Mouse (Mus musculus) midbrain, embryonic 15.5 days (tissue): ENCODE results near the gene Aip. TPM values are rescaled to one million over a fixed set of nuclear protein-coding genes. Genes with fewer than 3 reads are reported as not detected.

Source experiments
- ATAC-seq: fragments of 200-750 bp; cut with Nextera tagmentation; replicated peaks from 2 replicates; pipeline ENCODE4 v1.8.0; 2017; ENCODE audit warnings: moderate TSS enrichment
- H3K27ac ChIP-seq: fragments of 300-500 bp; sonication (generic); 2 replicates; pipeline ENCODE4 v1.5.1; 2015; ENCODE audit warnings: mild to moderate bottlenecking, inconsistent platforms
- H3K27me3 ChIP-seq: fragments of 300-500 bp; sonication (generic); replicated peaks from 2 replicates; pipeline ENCODE4 v1.6.1; 2015; ENCODE audit warnings: inconsistent platforms
- H3K36me3 ChIP-seq: fragments of 300-500 bp; sonication (generic); replicated peaks from 2 replicates; pipeline ENCODE4 v1.6.1; 2015; ENCODE audit warnings: inconsistent platforms
- H3K4me1 ChIP-seq: fragments of 300-500 bp; sonication (generic); 2 replicates; pipeline ENCODE4 v1.6.1; 2015; ENCODE audit warnings: inconsistent platforms
- H3K4me2 ChIP-seq: fragments of 300-500 bp; sonication (generic); 2 replicates; pipeline ENCODE4 v1.6.1; 2015; ENCODE audit warnings: inconsistent platforms, mild to moderate bottlenecking, moderate library complexity
- H3K4me3 ChIP-seq: fragments of 300-500 bp; sonication (generic); 2 replicates; pipeline ENCODE4 v1.5.1; 2015; ENCODE audit warnings: mild to moderate bottlenecking, inconsistent platforms
- H3K9ac ChIP-seq: fragments of 300-500 bp; sonication (generic); 2 replicates; pipeline ENCODE4 v1.6.1; 2015; ENCODE audit warnings: mild to moderate bottlenecking, inconsistent platforms
- H3K9me3 ChIP-seq: fragments of 300-500 bp; sonication (generic); 2 replicates; pipeline ENCODE4 v1.6.1; 2016; ENCODE audit warnings: inconsistent platforms
- WGBS: fragments of 180-500 bp; shearing (Covaris S2); methylation state at CpG from one replicate; pipeline ENCODE4 v1.1.7; 2015; ENCODE audit warnings: mixed read lengths; 5-methylcytosine and 5-hydroxymethylcytosine counted together
- polyA plus RNA-seq: library from polyadenylated mRNA; unstranded; fragments of >200 nt; fragmentation: Nextera tagmentation; extraction: Ambion mirVana; gene quantifications from 2 replicates; pipeline ENCODE4 v1.2.1, GENCODE M21; 2015

Gene Aip
- polyA plus RNA-seq, 1 experiment from 2014 or later = 101 TPM

- no peaks in the 10 kb centered on the region for H3K9me3 ChIP-seq
- no peak overlapping the region for H3K9ac ChIP-seq
- no peak overlapping the region for H3K27ac ChIP-seq
- peak overlapping the region; percentile 63 for H3K4me2 ChIP-seq
- H3K4me3 ChIP-seq = peak overlapping the region; percentile 63
- ATAC-seq = no peak
- WGBS = 83% methylated on average over 2 of the region's 2 CpGs
- H3K27me3 ChIP-seq = no peaks in the 10 kb centered on the region
- H3K4me1 ChIP-seq = peaks cover 47% of the 10 kb centered on the region
- H3K36me3 ChIP-seq = peaks cover 10% of the 10 kb centered on the region; the same call in 1 of the 2 replicates
These were observed 23.6 kb downstream of the Aip start for GRCm38 (mm10) chr19:4102049-4102448.

- peaks cover 48% of the 10 kb centered on the region for H3K4me1 ChIP-seq
- H3K27ac ChIP-seq = peak overlapping the region; percentile 80
- peaks cover 10% of the 10 kb centered on the region; the same call in 1 of the 2 replicates for H3K36me3 ChIP-seq
- peak overlapping the region; percentile 63 for H3K4me2 ChIP-seq
- H3K4me3 ChIP-seq = peak overlapping the region; percentile 63
- peak overlapping the region; percentile 69 for H3K9ac ChIP-seq
- no peaks in the 10 kb centered on the region for H3K27me3 ChIP-seq
- 44% methylated on average over 6 of the region's 6 CpGs for WGBS
- no peak for ATAC-seq
- no peaks in the 10 kb centered on the region for H3K9me3 ChIP-seq
These were observed 24.2 kb downstream of the Aip start for GRCm38 (mm10) chr19:4101466-4101865.

GRCm38 (mm10) chr19:4100718-4101261 is 24.9 kb downstream of the Aip start:
- no peaks in the 10 kb centered on the region for H3K27me3 ChIP-seq
- peak overlapping the region; percentile 80 for H3K27ac ChIP-seq
- peak overlapping the region; percentile 63 for H3K4me2 ChIP-seq
- peaks cover 55% of the 10 kb centered on the region for H3K4me1 ChIP-seq
- under 1% methylated on average over 51 of the region's 52 CpGs for WGBS
- peak; percentile 8 for ATAC-seq
- H3K9me3 ChIP-seq = no peaks in the 10 kb centered on the region
- peak overlapping the region; percentile 63 for H3K4me3 ChIP-seq
- peaks cover 10% of the 10 kb centered on the region; the same call in 1 of the 2 replicates for H3K36me3 ChIP-seq
- peak overlapping the region; percentile 69 for H3K9ac ChIP-seq

GRCm38 (mm10) chr19:4099837-4100717 is 25.6 kb downstream of the Aip start, which contains the start of gene Pitpnm1:
Gene Pitpnm1, plus strand, starts transcription at chr19:4099998.
- Histone ChIP-seq H3K9me3 (no peaks in the 10 kb centered on the region), H3K36me3 (peaks cover 3% of the 10 kb centered on the region; the same call in 1 of the 2 replicates), H3K27me3 (no peaks in the 10 kb centered on the region), H3K9ac (peak within 1 kb of the TSS; percentile 69), H3K4me3 (peak within 1 kb of the TSS; percentile 63), H3K27ac (peak within 1 kb of the TSS; percentile 80), H3K4me2 (peak within 1 kb of the TSS; percentile 63), H3K4me1 (peaks cover 56% of the 10 kb centered on the region)
- ATAC-seq = no peak
- WGBS = 1% methylated on average over 53 of the region's 53 CpGs

DNA sequence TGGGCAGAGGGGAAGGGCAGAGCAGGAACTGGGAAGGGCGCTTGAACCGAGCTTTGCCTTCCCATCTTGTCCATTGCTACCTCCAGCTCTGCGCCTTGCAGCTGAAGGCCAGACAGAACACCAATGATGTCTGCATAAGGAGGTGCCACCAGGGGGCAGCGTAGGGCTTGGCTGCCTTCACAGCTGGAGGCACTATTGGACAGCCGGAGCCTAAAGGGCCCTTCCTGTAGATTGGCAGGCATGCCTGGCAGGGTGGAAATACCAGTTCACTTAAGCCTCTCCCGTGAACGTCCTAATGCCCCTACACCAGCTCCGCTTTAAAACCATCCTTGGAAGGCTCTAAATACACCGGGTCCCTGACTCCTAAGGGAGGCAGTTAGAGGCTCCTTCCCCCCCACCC is 26.6 kb downstream of the Aip start:
- no peaks in the 10 kb centered on the region for H3K9me3 ChIP-seq
- H3K36me3 ChIP-seq = no peaks in the 10 kb centered on the region; the same call in 1 of the 2 replicates
- no peak for ATAC-seq
- 15% methylated on average over 9 of the region's 9 CpGs for WGBS
- H3K4me2 ChIP-seq = peak overlapping the region; percentile 63
- peaks cover 56% of the 10 kb centered on the region for H3K4me1 ChIP-seq
- no peak overlapping the region for H3K27ac ChIP-seq
- no peaks in the 10 kb centered on the region for H3K27me3 ChIP-seq
- no peak overlapping the region for H3K9ac ChIP-seq
- no peak overlapping the region for H3K4me3 ChIP-seq

DNA sequence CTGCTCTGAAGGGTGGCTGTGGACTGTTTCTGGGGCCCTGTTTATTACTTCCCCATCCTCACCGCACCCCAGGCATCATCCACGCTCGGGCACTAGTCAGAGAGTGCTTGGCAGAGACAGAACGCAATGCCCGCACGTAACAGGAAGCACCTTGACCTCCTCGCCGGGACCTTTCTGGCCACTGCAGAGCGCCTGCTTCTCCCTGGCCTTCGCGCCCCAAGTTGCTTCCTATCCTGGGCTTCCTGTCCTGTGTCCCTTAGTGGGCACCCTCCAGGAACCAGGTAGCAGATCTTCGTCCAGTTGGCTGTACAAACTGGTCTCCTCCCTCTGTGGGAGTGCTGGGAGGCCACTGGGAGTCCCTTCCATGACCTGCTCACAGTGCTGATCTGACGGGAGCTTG is 27.2 kb downstream of the Aip start:
- Histone ChIP-seq H3K9ac (no peak overlapping the region), H3K9me3 (no peaks in the 10 kb centered on the region), H3K36me3 (no peaks in the 10 kb centered on the region; the same call in 1 of the 2 replicates), H3K4me1 (peaks cover 56% of the 10 kb centered on the region), H3K4me2 (0 out of 2 replicates have a peak overlapping the region, but pooled peaks have one; percentile 63), H3K27me3 (no peaks in the 10 kb centered on the region), H3K4me3 (no peak overlapping the region), H3K27ac (no peak overlapping the region)
- ATAC-seq = no peak
- WGBS = 90% methylated on average over 13 of the region's 13 CpGs

DNA sequence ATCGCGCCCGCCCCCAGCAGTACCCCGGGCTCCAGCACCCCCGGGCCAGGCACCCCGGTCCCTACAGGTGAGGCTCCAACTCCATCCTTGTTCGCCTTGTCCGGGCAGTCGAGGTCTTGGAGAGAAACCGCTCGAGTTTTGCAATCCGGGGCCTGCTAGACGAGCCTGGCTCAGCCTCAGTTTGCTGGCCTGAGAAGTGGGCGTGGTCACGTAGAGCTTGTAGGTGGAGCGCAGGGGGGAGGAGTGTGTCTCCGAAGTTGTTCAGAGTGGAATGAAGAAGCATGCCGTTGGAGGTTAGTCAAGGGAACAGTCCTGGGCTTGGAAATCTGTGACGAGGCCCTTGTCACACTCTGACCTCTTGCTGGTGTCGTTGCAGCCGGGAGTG is 28.2 kb downstream of the Aip start:
- peak overlapping the region; percentile 65 for H3K4me3 ChIP-seq
- no peaks in the 10 kb centered on the region for H3K36me3 ChIP-seq
- H3K27ac ChIP-seq = peak overlapping the region; percentile 70
- peaks cover 54% of the 10 kb centered on the region for H3K4me1 ChIP-seq
- 2% methylated on average over 21 of the region's 21 CpGs for WGBS
- peak overlapping the region; percentile 69 for H3K4me2 ChIP-seq
- peak overlapping the region; percentile 35 for H3K9ac ChIP-seq
- no peak; the same call in 1 of the 2 replicates for ATAC-seq
- no peaks in the 10 kb centered on the region; the same call in 1 of the 2 replicates for H3K27me3 ChIP-seq
- no peaks in the 10 kb centered on the region for H3K9me3 ChIP-seq

DNA sequence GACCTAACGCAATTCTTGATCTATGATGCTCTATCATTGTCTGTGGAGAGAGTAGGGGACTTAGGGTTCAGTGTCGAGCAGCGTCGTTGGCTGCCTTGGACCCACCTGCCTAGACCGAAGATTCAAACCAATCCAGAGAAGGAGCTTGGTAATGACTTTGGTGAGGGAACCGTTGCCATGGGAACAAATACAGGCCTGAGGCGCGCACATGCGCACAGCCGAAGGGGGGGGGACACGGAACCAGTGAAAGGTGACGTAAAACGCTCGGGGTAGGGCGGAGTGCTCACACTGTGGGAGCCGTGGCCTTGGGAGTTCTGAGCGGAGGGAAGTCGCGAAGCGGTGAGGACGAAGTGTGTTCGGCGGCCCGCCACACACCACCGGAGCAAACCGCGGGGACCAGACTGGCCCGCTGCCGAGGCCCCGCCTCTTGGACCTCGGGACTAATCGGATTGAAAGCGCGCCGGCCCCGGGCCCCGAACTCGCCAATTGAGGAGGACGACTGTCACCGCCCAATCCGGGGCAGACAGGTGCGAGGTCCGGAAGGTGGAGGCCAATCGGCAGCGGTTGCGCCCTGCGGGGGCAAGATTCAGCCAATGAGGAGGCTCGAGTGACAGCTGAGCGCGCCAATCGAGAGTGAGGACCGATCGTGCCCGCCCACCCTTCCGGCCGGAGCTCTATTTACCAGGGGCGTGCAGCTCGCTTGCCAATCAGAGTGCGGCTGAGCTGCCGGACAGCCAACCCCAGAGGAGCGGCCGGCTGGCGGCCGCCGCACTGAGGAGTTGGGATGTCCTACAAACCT is 28.8 kb downstream of the Aip start, which contains the start of gene Cdk2ap2:
Cdk2ap2 (plus strand) TSS at position 541 of the 799 bp plus-strand sequence.
- H3K4me3 ChIP-seq = peak within 1 kb of the TSS; percentile 65
- WGBS = under 1% methylated on average over 65 of the region's 65 CpGs
- peak within 1 kb of the TSS; percentile 69 for H3K4me2 ChIP-seq
- H3K4me1 ChIP-seq = peaks cover 48% of the 10 kb centered on the region
- H3K9me3 ChIP-seq = no peaks in the 10 kb centered on the region
- peak within 1 kb of the TSS; percentile 94 for H3K27ac ChIP-seq
- H3K27me3 ChIP-seq = no peaks in the 10 kb centered on the region; the same call in 1 of the 2 replicates
- peak; percentile 94 for ATAC-seq
- H3K9ac ChIP-seq = peak within 1 kb of the TSS; percentile 51
- no peaks in the 10 kb centered on the region for H3K36me3 ChIP-seq

DNA sequence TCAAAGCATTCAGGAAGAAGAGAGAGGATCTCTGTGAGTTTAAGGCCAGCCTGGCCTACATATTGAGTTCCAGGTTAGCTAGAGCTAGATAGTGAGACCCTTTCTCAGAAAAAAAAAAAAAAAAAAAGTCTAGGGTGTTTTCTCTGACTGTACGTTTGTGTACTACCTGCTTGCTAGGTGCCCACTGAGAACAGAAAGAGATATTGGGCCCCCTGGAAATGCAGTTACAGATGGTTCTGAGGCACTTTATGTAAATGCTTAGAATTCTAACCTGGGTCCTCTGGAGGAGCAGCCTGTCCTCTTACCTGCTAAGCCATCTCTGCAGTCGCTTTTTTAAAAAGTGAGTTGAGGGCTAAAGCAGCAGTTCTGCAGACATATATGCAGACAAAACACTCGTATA is 29.9 kb downstream of the Aip start:
- ATAC-seq = no peak
- Histone ChIP-seq H3K27ac (no peak overlapping the region), H3K4me2 (peak overlapping the region; percentile 69), H3K4me1 (peaks cover 43% of the 10 kb centered on the region), H3K9me3 (no peaks in the 10 kb centered on the region), H3K9ac (no peak overlapping the region), H3K36me3 (no peaks in the 10 kb centered on the region), H3K4me3 (no peak overlapping the region; the same call in 1 of the 2 replicates), H3K27me3 (no peaks in the 10 kb centered on the region; the same call in 1 of the 2 replicates)
- 68% methylated on average over 3 of the region's 3 CpGs for WGBS

DNA sequence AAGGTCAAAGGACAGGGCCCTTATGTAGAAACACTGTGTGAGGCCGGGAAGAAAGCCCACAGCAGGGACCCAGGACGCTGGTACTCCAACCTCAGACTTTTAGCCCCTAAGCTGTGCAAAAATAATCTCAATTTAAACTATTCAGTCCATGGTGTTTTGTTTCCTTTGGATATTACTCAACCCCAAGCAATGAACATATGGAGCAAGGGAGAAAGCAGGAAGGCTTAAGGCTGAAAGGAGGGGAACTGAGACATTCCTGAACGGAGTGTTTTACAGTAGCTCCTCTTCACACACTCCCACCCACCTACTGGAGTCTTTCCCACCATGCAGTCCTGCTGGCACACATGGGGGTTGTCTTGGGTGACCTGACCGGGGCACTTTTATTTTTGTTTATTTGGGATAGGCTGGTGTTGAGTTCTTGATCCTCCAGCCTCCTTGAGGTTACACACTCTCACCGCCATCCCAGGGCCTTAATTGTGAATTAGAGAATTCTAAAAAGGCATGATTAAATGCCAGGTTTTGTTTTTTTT is 30.8 kb downstream of the Aip start:
- Histone ChIP-seq H3K27ac (no peak overlapping the region), H3K36me3 (no peaks in the 10 kb centered on the region), H3K4me3 (no peak overlapping the region), H3K4me2 (no peak overlapping the region), H3K9me3 (no peaks in the 10 kb centered on the region), H3K9ac (no peak overlapping the region), H3K27me3 (no peaks in the 10 kb centered on the region; the same call in 1 of the 2 replicates), H3K4me1 (peaks cover 34% of the 10 kb centered on the region)
- WGBS = 75% methylated on average over 5 of the region's 5 CpGs
- ATAC-seq = no peak

- peaks cover 29% of the 10 kb centered on the region for H3K4me1 ChIP-seq
- H3K27me3 ChIP-seq = peaks cover 3% of the 10 kb centered on the region; the same call in 1 of the 2 replicates
- H3K4me3 ChIP-seq = no peak overlapping the region
- no peak overlapping the region for H3K9ac ChIP-seq
- no peak overlapping the region for H3K27ac ChIP-seq
- H3K4me2 ChIP-seq = no peak overlapping the region
- no peaks in the 10 kb centered on the region for H3K9me3 ChIP-seq
- no peak for ATAC-seq
- 87% methylated on average over 3 of the region's 3 CpGs for WGBS
- no peaks in the 10 kb centered on the region for H3K36me3 ChIP-seq
These were observed 31.3 kb downstream of the Aip start for GRCm38 (mm10) chr19:4094348-4094747.
